Mouse (Mus musculus) retina, postnatal 1 day (tissue): ENCODE results near the gene Rhag.
A peak's percentile ranks its signal among the peaks of the same experiment; 100 is the strongest.

ENCODE experiments used
- DNase-seq: peaks from one replicate; pipeline ENCODE4 v3.0.0-alpha.2; 2012

Rhag gene

GRCm38 (mm10) chr17:40875568-40875967 lies 64.6 kb downstream of the Rhag start:
- DNase-seq, result no peak

GRCm38 (mm10) chr17:40877741-40878140 lies 66.8 kb downstream of the Rhag start:
- no peak for DNase-seq

GRCm38 (mm10) chr17:40879528-40879923 lies 68.6 kb downstream of the Rhag start:
- no peak for DNase-seq

GRCm38 (mm10) chr17:40879924-40880691 lies 69.2 kb downstream of the Rhag start, which contains the start of gene 9130008F23Rik:
TSS of gene 9130008F23Rik (minus strand) at chr17:40880559.
- peak; percentile 54 for DNase-seq

DNA sequence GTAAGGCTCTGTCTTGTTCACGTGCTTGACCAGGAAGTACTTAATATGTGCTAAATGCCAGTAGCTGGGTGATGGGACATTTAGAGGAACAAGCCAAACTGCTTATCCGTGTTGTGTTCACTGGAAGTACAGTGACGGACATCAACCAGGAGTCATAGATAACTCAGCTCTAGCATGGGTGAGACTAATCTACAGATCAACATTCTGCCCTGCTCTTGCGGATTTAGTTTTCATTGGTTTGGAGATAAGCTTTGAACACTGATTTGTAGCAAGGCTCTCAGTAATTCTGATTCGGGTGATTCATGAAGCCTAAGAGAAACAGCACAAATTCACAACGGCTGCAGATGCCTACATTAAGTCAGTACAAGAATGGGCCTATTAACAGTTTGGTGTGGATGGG lies 71.2 kb downstream of the Rhag start:
- no peak for DNase-seq

GRCm38 (mm10) chr17:40885155-40885554 lies 74.2 kb downstream of the Rhag start:
- no peak for DNase-seq

- DNase-seq, result no peak
These were observed 77.1 kb downstream of the Rhag start for GRCm38 (mm10) chr17:40887849-40888536.
